Mouse (Mus musculus) embryo, embryonic 11 days (tissue): ENCODE results near the gene H2-Aa.

Experiments
- DNase-seq: peaks from one replicate; pipeline ENCODE4 v3.0.0-alpha.2; 2015

The H2-Aa gene

GRCm38 (mm10) chr17:34261502-34261901 lies 26.1 kb downstream of the H2-Aa start:
- peak; percentile 70 for DNase-seq

- DNase-seq: no peak
Observed at GRCm38 (mm10) chr17:34260551-34260950, 27.1 kb downstream of the H2-Aa start.

GRCm38 (mm10) chr17:34257594-34258375 lies 29.8 kb downstream of the H2-Aa start, which contains the start of gene H2-Ab1:
TSS of gene H2-Ab1 (plus strand) at chr17:34257689.
- peak; percentile 31 for DNase-seq

- DNase-seq: no peak
Observed at GRCm38 (mm10) chr17:34256501-34256900, 31.1 kb downstream of the H2-Aa start.

GRCm38 (mm10) chr17:34251666-34252065 lies 36.0 kb downstream of the H2-Aa start:
- DNase-seq: peak; percentile 7

- DNase-seq: peak; percentile 75
Observed at GRCm38 (mm10) chr17:34249878-34250277, 37.7 kb downstream of the H2-Aa start.

GRCm38 (mm10) chr17:34249361-34249760 lies 38.3 kb downstream of the H2-Aa start:
- DNase-seq: no peak

GRCm38 (mm10) chr17:34248764-34249163 lies 38.9 kb downstream of the H2-Aa start:
- DNase-seq: no peak

GRCm38 (mm10) chr17:34247047-34247446 lies 40.6 kb downstream of the H2-Aa start:
- peak; percentile 3 for DNase-seq

- no peak for DNase-seq
Observed at GRCm38 (mm10) chr17:34244656-34245055, 43.0 kb downstream of the H2-Aa start.

- no peak for DNase-seq
Observed at GRCm38 (mm10) chr17:34240916-34241315, 46.7 kb downstream of the H2-Aa start.

GRCm38 (mm10) chr17:34240366-34240765 lies 47.3 kb downstream of the H2-Aa start:
- DNase-seq: no peak

GRCm38 (mm10) chr17:34239601-34240041 lies 48.0 kb downstream of the H2-Aa start:
- DNase-seq: no peak

GRCm38 (mm10) chr17:34238706-34239105 lies 48.9 kb downstream of the H2-Aa start, which contains the start of gene H2-Ob:
TSS of gene H2-Ob (plus strand) at chr17:34238903.
- DNase-seq: no peak

GRCm38 (mm10) chr17:34237741-34238140 lies 49.9 kb downstream of the H2-Aa start:
- no peak for DNase-seq

GRCm38 (mm10) chr17:34236691-34237090 lies 50.9 kb downstream of the H2-Aa start:
- no peak for DNase-seq

GRCm38 (mm10) chr17:34234926-34235325 lies 52.7 kb downstream of the H2-Aa start:
- DNase-seq: peak; percentile 53
